Mouse (Mus musculus): Measurements from ENCODE around the gene Cdc42bpg. TPM values are rescaled to one million over a fixed set of nuclear protein-coding genes. Genes with fewer than 3 reads are reported as not detected.

Gene Cdc42bpg
- polyA plus RNA-seq, 1 experiment: 7.7 TPM

- Histone ChIP-seq H3K36me3 (ENCODE audit: control insufficient read depth, insufficient read depth, low read length) (peaks cover 33% of the 10 kb centered on the region), H3K27ac (ENCODE audit: insufficient read depth, low read length) (peak overlapping the region; percentile 99), H3K27me3 (ENCODE audit: control insufficient read depth, insufficient read depth, low read length) (no peaks in the 10 kb centered on the region), H3K4me1 (ENCODE audit: control insufficient read depth, insufficient read depth, insufficient read length) (peaks cover 4% of the 10 kb centered on the region; the same call in 1 of the 2 replicates), H3K4me3 (ENCODE audit: extremely low read depth, insufficient read depth, insufficient read length) (peak overlapping the region; percentile 92)
- peak; percentile 84 to 90 for DNase-seq (ENCODE audit: low read depth in 1 of 2, low spot score in 2 of 2)
- WGBS: under 1% methylated on average over 55 of the region's 55 CpGs
- TF ChIP-seq CTCF (IDR thresholded peaks at IDR 0.05; ENCODE audit: extremely low read depth, insufficient read depth, insufficient read length, insufficient replicate concordance): no peak
- TF ChIP-seq POLR2A (IDR thresholded peaks at IDR 0.05; ENCODE audit: low read depth, low read length): peak; percentile 49
These were observed 58.1 kb downstream of the Cdc42bpg start for GRCm38 (mm10) chr19:6364317-6364725.

GRCm38 (mm10) chr19:6364842-6365241, 58.6 kb downstream of the Cdc42bpg start:
- Histone ChIP-seq H3K4me3 (ENCODE audit: extremely low read depth, insufficient read depth, insufficient read length) (peak overlapping the region; percentile 92), H3K4me1 (ENCODE audit: control insufficient read depth, insufficient read depth, insufficient read length) (peaks cover 4% of the 10 kb centered on the region; the same call in 1 of the 2 replicates), H3K27ac (ENCODE audit: insufficient read depth, low read length) (peak overlapping the region; percentile 99; the same call in 1 of the 2 replicates), H3K36me3 (ENCODE audit: control insufficient read depth, insufficient read depth, low read length) (peaks cover 37% of the 10 kb centered on the region), H3K27me3 (ENCODE audit: control insufficient read depth, insufficient read depth, low read length) (no peaks in the 10 kb centered on the region)
- no peak for DNase-seq (ENCODE audit: low read depth in 1 of 2, low spot score in 2 of 2)
- 0% methylated on average over 2 of the region's 2 CpGs for WGBS
- TF ChIP-seq CTCF (IDR thresholded peaks at IDR 0.05; ENCODE audit: extremely low read depth, insufficient read depth, insufficient read length, insufficient replicate concordance) (no peak), POLR2A (IDR thresholded peaks at IDR 0.05; ENCODE audit: low read depth, low read length) (no peak)

- no peak overlapping the region for H3K4me3 ChIP-seq (ENCODE audit: extremely low read depth, insufficient read depth, insufficient read length)
- peaks cover 6% of the 10 kb centered on the region for H3K4me1 ChIP-seq (ENCODE audit: control insufficient read depth, insufficient read depth, insufficient read length)
- no peaks in the 10 kb centered on the region for H3K27me3 ChIP-seq (ENCODE audit: control insufficient read depth, insufficient read depth, low read length)
- no peak for DNase-seq (ENCODE audit: low read depth in 1 of 2, low spot score in 2 of 2)
- H3K27ac ChIP-seq (ENCODE audit: insufficient read depth, low read length): no peak overlapping the region
- WGBS: 55% methylated on average over 2 of the region's 2 CpGs
- TF ChIP-seq CTCF (IDR thresholded peaks at IDR 0.05; ENCODE audit: extremely low read depth, insufficient read depth, insufficient read length, insufficient replicate concordance) (no peak), POLR2A (IDR thresholded peaks at IDR 0.05; ENCODE audit: low read depth, low read length) (no peak)
- H3K36me3 ChIP-seq (ENCODE audit: control insufficient read depth, insufficient read depth, low read length): peaks cover 80% of the 10 kb centered on the region
These were observed 63.9 kb downstream of the Cdc42bpg start for GRCm38 (mm10) chr19:6370175-6370574.

GRCm38 (mm10) chr19:6372433-6372832, 66.2 kb downstream of the Cdc42bpg start:
- H3K27me3 ChIP-seq (ENCODE audit: control insufficient read depth, insufficient read depth, low read length): no peaks in the 10 kb centered on the region
- DNase-seq (ENCODE audit: low read depth in 1 of 2, low spot score in 2 of 2): no peak
- H3K27ac ChIP-seq (ENCODE audit: insufficient read depth, low read length): no peak overlapping the region
- H3K36me3 ChIP-seq (ENCODE audit: control insufficient read depth, insufficient read depth, low read length): peaks cover 85% of the 10 kb centered on the region
- WGBS: 97% methylated on average over 3 of the region's 3 CpGs
- TF ChIP-seq CTCF (IDR thresholded peaks at IDR 0.05; ENCODE audit: extremely low read depth, insufficient read depth, insufficient read length, insufficient replicate concordance): no peak
- H3K4me3 ChIP-seq (ENCODE audit: extremely low read depth, insufficient read depth, insufficient read length): no peak overlapping the region
- H3K4me1 ChIP-seq (ENCODE audit: control insufficient read depth, insufficient read depth, insufficient read length): peaks cover 2% of the 10 kb centered on the region; the same call in 1 of the 2 replicates

- DNase-seq (ENCODE audit: low read depth in 1 of 2, low spot score in 2 of 2): peak; percentile 59 to 82
These were observed 67.5 kb downstream of the Cdc42bpg start for GRCm38 (mm10) chr19:6373539-6374400.

GRCm38 (mm10) chr19:6374571-6374970, 68.3 kb downstream of the Cdc42bpg start:
- Histone ChIP-seq H3K4me1 (ENCODE audit: control insufficient read depth, insufficient read depth, insufficient read length) (peaks cover 2% of the 10 kb centered on the region; the same call in 1 of the 2 replicates), H3K4me3 (ENCODE audit: extremely low read depth, insufficient read depth, insufficient read length) (no peak overlapping the region), H3K27me3 (ENCODE audit: control insufficient read depth, insufficient read depth, low read length) (no peaks in the 10 kb centered on the region), H3K36me3 (ENCODE audit: control insufficient read depth, insufficient read depth, low read length) (peaks cover 80% of the 10 kb centered on the region), H3K27ac (ENCODE audit: insufficient read depth, low read length) (no peak overlapping the region)
- 97% methylated on average over 10 of the region's 10 CpGs for WGBS
- no peak for TF ChIP-seq POLR2A (IDR thresholded peaks at IDR 0.05; ENCODE audit: low read depth, low read length)
- no peak for TF ChIP-seq CTCF (IDR thresholded peaks at IDR 0.05; ENCODE audit: extremely low read depth, insufficient read depth, insufficient read length, insufficient replicate concordance)
- no peak for DNase-seq (ENCODE audit: low read depth in 1 of 2, low spot score in 2 of 2)

More at GRCm38 (mm10) chr19:6373539-6374400, 67.5 kb downstream of the Cdc42bpg start:
- Histone ChIP-seq H3K4me1 (ENCODE audit: control insufficient read depth, insufficient read depth, insufficient read length) (peaks cover 2% of the 10 kb centered on the region; the same call in 1 of the 2 replicates), H3K4me3 (ENCODE audit: extremely low read depth, insufficient read depth, insufficient read length) (no peak overlapping the region), H3K36me3 (ENCODE audit: control insufficient read depth, insufficient read depth, low read length) (peaks cover 82% of the 10 kb centered on the region), H3K27me3 (ENCODE audit: control insufficient read depth, insufficient read depth, low read length) (no peaks in the 10 kb centered on the region), H3K27ac (ENCODE audit: insufficient read depth, low read length) (no peak overlapping the region)
- TF ChIP-seq POLR2A (IDR thresholded peaks at IDR 0.05; ENCODE audit: low read depth, low read length): no peak
- TF ChIP-seq CTCF (IDR thresholded peaks at IDR 0.05; ENCODE audit: extremely low read depth, insufficient read depth, insufficient read length, insufficient replicate concordance): peak; percentile 85
- 43% methylated on average over 12 of the region's 12 CpGs for WGBS

Other genes starting within 250 kb of the Cdc42bpg start
- 11.0 TPM in 2 replicates for gene Mrpl49, start 248.7 kb upstream of the Cdc42bpg start, polyA plus RNA-seq (2012; rRNA removed)
- gene Fau, start 248.6 kb upstream of the Cdc42bpg start, polyA plus RNA-seq (2012; rRNA removed): 1,884 and 3,019 TPM in 2 replicates
- 38.5 and 61.3 TPM in 2 replicates for gene Znhit2, start 245.3 kb upstream of the Cdc42bpg start, polyA plus RNA-seq (2012; rRNA removed)
- 14.0 and 23.4 TPM in 2 replicates for gene Tm7sf2, start 238.1 kb upstream of the Cdc42bpg start, polyA plus RNA-seq (2012; rRNA removed)
- gene Vps51, start 229.2 kb upstream of the Cdc42bpg start, polyA plus RNA-seq (2012; rRNA removed): 72.9 and 85.0 TPM in 2 replicates
- 0.34 TPM in 1 of 2 replicates, not detected in the other for gene Tmem262, start 226.4 kb upstream of the Cdc42bpg start, polyA plus RNA-seq (2012; rRNA removed)
- 0.46 TPM in 1 of 2 replicates, not detected in the other for gene Gm28374, start 224.2 kb upstream of the Cdc42bpg start, polyA plus RNA-seq (2012; rRNA removed)
- gene Zfpl1, start 221.5 kb upstream of the Cdc42bpg start, polyA plus RNA-seq (2012; rRNA removed): 66.9 and 85.9 TPM in 2 replicates
- gene Cdca5, start 221.5 kb upstream of the Cdc42bpg start, polyA plus RNA-seq (2012; rRNA removed): 3.6 and 4.4 TPM in 2 replicates
- gene AC131692.1, start 212.0 kb upstream of the Cdc42bpg start, polyA plus RNA-seq (2012; rRNA removed): 0.19 TPM in 1 of 2 replicates, not detected in the other
- 0.49 and 0.60 TPM in 2 replicates for gene Naaladl1, start 200.7 kb upstream of the Cdc42bpg start, polyA plus RNA-seq (2012; rRNA removed)
- 30.4 and 46.7 TPM in 2 replicates for gene Sac3d1, start 187.8 kb upstream of the Cdc42bpg start, polyA plus RNA-seq (2012; rRNA removed)
- 42.7 and 50.9 TPM in 2 replicates for gene Snx15, start 178.2 kb upstream of the Cdc42bpg start, polyA plus RNA-seq (2012; rRNA removed)
- gene Batf2, start 165.5 kb upstream of the Cdc42bpg start, polyA plus RNA-seq (2012; rRNA removed): 8.0 and 10.8 TPM in 2 replicates
- gene Arl2, start 164.9 kb upstream of the Cdc42bpg start, polyA plus RNA-seq (2012; rRNA removed): 51.8 and 64.8 TPM in 2 replicates
- 0.15 and 0.30 TPM in 2 replicates for gene Majin, start 122.1 kb upstream of the Cdc42bpg start, polyA plus RNA-seq (2012; rRNA removed)
- gene Gpha2, start 80.1 kb upstream of the Cdc42bpg start, polyA plus RNA-seq (2012; rRNA removed): 0.42 and 0.57 TPM in 2 replicates
- 36.9 and 56.1 TPM in 2 replicates for gene Ppp2r5b, start 70.6 kb upstream of the Cdc42bpg start, polyA plus RNA-seq (2012; rRNA removed)
- gene Atg2a, start 64.8 kb upstream of the Cdc42bpg start, polyA plus RNA-seq (2012; rRNA removed): 47.4 and 57.5 TPM in 2 replicates
- gene Ehd1, start 29.7 kb upstream of the Cdc42bpg start, polyA plus RNA-seq (2012; rRNA removed): 285 and 377 TPM in 2 replicates
- gene Men1, start 28.5 kb downstream of the Cdc42bpg start, polyA plus RNA-seq (2012; rRNA removed): 54.2 and 57.2 TPM in 2 replicates
- 487 and 792 TPM in 2 replicates for gene Map4k2, start 34.7 kb downstream of the Cdc42bpg start, polyA plus RNA-seq (2012; rRNA removed)
- 177 and 239 TPM in 2 replicates for gene Sf1, start 57.2 kb downstream of the Cdc42bpg start, polyA plus RNA-seq (2012; rRNA removed)
- 7.3 and 8.1 TPM in 2 replicates for gene Pygm, start 77.9 kb downstream of the Cdc42bpg start, polyA plus RNA-seq (2012; rRNA removed)
- 681 and 703 TPM in 2 replicates for gene Rasgrp2, start 92.9 kb downstream of the Cdc42bpg start, polyA plus RNA-seq (2012; rRNA removed)
- 2.2 and 2.9 TPM in 2 replicates for gene Nrxn2, start 112.3 kb downstream of the Cdc42bpg start, polyA plus RNA-seq (2012; rRNA removed)
- 0.81 and 1.0 TPM in 2 replicates for gene Slc22a12, start 236.6 kb downstream of the Cdc42bpg start, polyA plus RNA-seq (2012; rRNA removed)

All from spleen, adult 2 months (tissue).